Mouse (Mus musculus): ENCODE results near the gene Scgb2b15. TPM values are rescaled to one million over a fixed set of nuclear protein-coding genes. Genes with fewer than 3 reads are reported as not detected.
"Not testable (repeated sequence)": the region's sequence is repeated elsewhere in the genome, so short reads cannot be mapped to it uniquely, and the experiment has no call there.

Scgb2b15 gene
- not detected in 2 replicates for polyA plus RNA-seq (2015; fragmentation: Nextera tagmentation; extraction: Ambion mirVana)

DNA sequence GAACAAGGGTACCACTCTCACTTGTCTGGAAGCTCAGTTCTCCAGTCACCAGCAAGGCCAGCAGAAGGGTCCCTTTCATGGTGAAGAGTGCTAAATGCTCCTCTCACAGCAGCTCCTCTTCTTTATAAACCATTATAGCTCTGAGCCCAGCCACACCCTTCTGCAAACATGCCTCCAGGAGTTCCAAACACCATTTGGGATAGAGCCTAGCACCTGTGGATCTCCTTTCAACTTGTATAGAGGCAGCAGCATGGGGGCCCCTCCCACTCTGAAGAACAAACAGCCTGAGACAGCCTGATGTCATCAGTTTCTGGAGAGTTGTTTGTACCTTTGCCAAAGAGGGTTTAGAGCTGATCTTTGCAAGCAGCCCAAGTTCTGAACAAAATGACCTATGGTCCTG, at the start of gene Scgb2b15:
TSS of gene Scgb2b15 (minus strand) at position 101 of the 400 bp plus-strand sequence.
- H3K36me3 ChIP-seq; H3K9ac ChIP-seq; H3K4me2 ChIP-seq; H3K27ac ChIP-seq; H3K4me1 ChIP-seq; H3K9me3 ChIP-seq; H3K27me3 ChIP-seq; H3K4me3 ChIP-seq; ATAC-seq (ENCODE audit: insufficient number of reproducible peaks, insufficient read depth, low FRiP score, low TSS enrichment, low read depth): not testable (repeated sequence)

DNA sequence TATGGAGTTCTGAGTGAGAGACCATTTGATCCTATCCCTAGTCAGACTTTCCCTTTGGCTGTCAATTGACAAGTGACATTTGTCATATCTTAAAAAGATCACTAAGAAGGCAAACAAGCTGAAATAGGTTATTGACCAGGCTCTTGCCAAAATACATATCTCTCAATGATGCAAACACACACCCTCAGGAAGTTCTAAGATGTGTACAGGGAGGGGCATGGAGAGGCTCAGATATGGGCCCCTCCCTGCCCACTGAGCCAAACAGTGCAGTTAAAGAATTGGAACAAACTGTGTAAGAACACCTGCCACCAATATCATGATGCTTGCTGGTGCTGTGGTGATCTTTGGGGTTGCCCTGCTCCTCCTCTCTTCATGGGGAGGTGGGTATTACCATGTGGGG, 6.8 kb upstream of the Scgb2b15 start, which contains the start of gene Scgb1b15:
TSS of gene Scgb1b15 (plus strand) at position 301 of the 400 bp plus-strand sequence.
- ATAC-seq (ENCODE audit: insufficient number of reproducible peaks, insufficient read depth, low FRiP score, low TSS enrichment, low read depth); H3K4me2 ChIP-seq; H3K36me3 ChIP-seq; H3K9me3 ChIP-seq; H3K27ac ChIP-seq; H3K4me1 ChIP-seq; H3K9ac ChIP-seq; H3K4me3 ChIP-seq; H3K27me3 ChIP-seq: not testable (repeated sequence)

Other genes with a start within 250 kb of the Scgb2b15 start
- not detected in 2 replicates for gene Scgb1b15, start 6.9 kb upstream of the Scgb2b15 start, polyA plus RNA-seq (2015; fragmentation: Nextera tagmentation; extraction: Ambion mirVana)
- not detected in 2 replicates for gene Scgb2b17, start 226.9 kb upstream of the Scgb2b15 start, polyA plus RNA-seq (2015; fragmentation: Nextera tagmentation; extraction: Ambion mirVana)
- gene Scgb1b17, start 233.8 kb upstream of the Scgb2b15 start, polyA plus RNA-seq (2015; fragmentation: Nextera tagmentation; extraction: Ambion mirVana): not detected in 2 replicates